Comparison of ENCODE assay signal across 24 mouse cellular contexts in genomic region chr2:35427559-35427958, GRCm38 (mm10). TPM values are rescaled to one million over a fixed set of nuclear protein-coding genes. Genes with fewer than 3 reads are reported as not detected.
DNase-seq lines count a peak whose midpoint lies in the region; ATAC-seq and TF ChIP-seq lines count a peak whose summit lies in the region.
"Had no signal": no experiment of that assay in that cellular context is flagged by ENCODE, and none has a peak within 500 bp of the region (broad histone marks: within the 10 kb centered on the region; RNA-seq: fewer than 3 reads in every experiment).

No protein-coding gene starts in this region.

- H3K9me3 ChIP-seq in kidney, embryonic 14.5 days (ENCODE audit: control insufficient read depth, low read length) = no peaks in the 10 kb centered on the region
- H3K9me3 ChIP-seq in midbrain, postnatal 0 days (ENCODE audit: low read length) = no peaks in the 10 kb centered on the region
- H3K9me3 ChIP-seq: embryonic facial prominence, embryonic 15.5 days; forebrain, embryonic 12.5 days; liver, embryonic 13.5 days had no signal

- DNase-seq in kidney, postnatal 36 days = no peak
- DNase-seq in embryo, embryonic 10 days (ENCODE audit: low spot score) = peak; percentile 55
- peak; percentile 86 for DNase-seq in heart, adult 8-10 months (ENCODE audit: low spot score)
- peak; percentile 21 for DNase-seq in heart, postnatal 4 days
- no peak for DNase-seq in midbrain, postnatal 0 days (ENCODE audit: low spot score)
- DNase-seq: cerebellum, adult 11-12 months; kidney, postnatal 25 days; layer of hippocampus, postnatal 36 days; liver, embryonic 13.5 days; right cerebral cortex, adult 18-20 months had no signal

- H3K27ac ChIP-seq in kidney, embryonic 14.5 days (ENCODE audit: low read depth, low read length) = peak overlapping the region; percentile 30; the same call in 1 of the 2 replicates
- no peak overlapping the region for H3K27ac ChIP-seq in midbrain, postnatal 0 days (ENCODE audit: low read depth, low read length)
- H3K27ac ChIP-seq: embryonic facial prominence, embryonic 15.5 days; forebrain, embryonic 12.5 days; liver, embryonic 13.5 days had no signal

- H3K4me1 ChIP-seq in kidney, embryonic 14.5 days (ENCODE audit: control insufficient read depth, insufficient read depth, low read length) = peaks cover 18% of the 10 kb centered on the region; the same call in 1 of the 2 replicates
- H3K4me1 ChIP-seq in midbrain, postnatal 0 days (ENCODE audit: insufficient read depth, low read length) = no peaks in the 10 kb centered on the region
- H3K4me1 ChIP-seq: forebrain, embryonic 12.5 days had no signal

- TF ChIP-seq CTCF in midbrain, postnatal 0 days (IDR thresholded peaks at IDR 0.05) = no peak

- 12% methylated on average over 2 of the region's 2 CpGs for WGBS in kidney, embryonic 14.5 days
- 41% methylated on average over 2 of the region's 2 CpGs for WGBS in midbrain, postnatal 0 days

- peak; percentile 53; the same call in 1 of the 2 replicates for ATAC-seq in kidney, embryonic 14.5 days (ENCODE audit: low FRiP score, low TSS enrichment)
- ATAC-seq in megakaryocyte-erythroid progenitor cell, adult 5-6 weeks (replicated peaks; ENCODE audit: low FRiP score, low TSS enrichment, poor library complexity, severe bottlenecking) = no peak
- ATAC-seq in midbrain, postnatal 0 days (ENCODE audit: low FRiP score) = no peak
- ATAC-seq: inflammation-experienced regulatory T-cells, adult 6 months; lung, postnatal 0 days had no signal

- no peaks in the 10 kb centered on the region for H3K27me3 ChIP-seq in kidney, embryonic 14.5 days (ENCODE audit: control insufficient read depth, insufficient read depth, low read length)
- no peaks in the 10 kb centered on the region for H3K27me3 ChIP-seq in midbrain, postnatal 0 days (ENCODE audit: insufficient read depth, low read length)
- H3K27me3 ChIP-seq: embryonic facial prominence, embryonic 15.5 days; forebrain, embryonic 12.5 days; liver, embryonic 13.5 days had no signal

- no peak overlapping the region for H3K4me3 ChIP-seq in kidney, embryonic 14.5 days (ENCODE audit: low read length)
- H3K4me3 ChIP-seq in midbrain, postnatal 0 days (ENCODE audit: low read depth, low read length) = no peak overlapping the region
- H3K4me3 ChIP-seq: embryonic facial prominence, embryonic 15.5 days; forebrain, embryonic 12.5 days; liver, embryonic 13.5 days had no signal

- no peaks in the 10 kb centered on the region; the same call in 1 of the 2 replicates for H3K36me3 ChIP-seq in kidney, embryonic 14.5 days (ENCODE audit: control insufficient read depth, insufficient read depth, low read length)
- H3K36me3 ChIP-seq in midbrain, postnatal 0 days (ENCODE audit: insufficient read depth, low read length) = no peaks in the 10 kb centered on the region
- H3K36me3 ChIP-seq: embryonic facial prominence, embryonic 15.5 days; forebrain, embryonic 12.5 days had no signal

- no peak overlapping the region for H3K4me2 ChIP-seq in kidney, embryonic 14.5 days (replicated peaks; ENCODE audit: low read depth, low read length)
- no peak overlapping the region for H3K4me2 ChIP-seq in midbrain, postnatal 0 days (ENCODE audit: low read depth, low read length, poor library complexity, severe bottlenecking)
- H3K4me2 ChIP-seq: embryonic facial prominence, embryonic 15.5 days; forebrain, embryonic 12.5 days; liver, embryonic 13.5 days had no signal

- no peak overlapping the region for H3K9ac ChIP-seq in kidney, embryonic 14.5 days (ENCODE audit: low read depth, low read length)
- no peak overlapping the region for H3K9ac ChIP-seq in midbrain, postnatal 0 days (replicated peaks; ENCODE audit: low read length, poor library complexity, severe bottlenecking)
- H3K9ac ChIP-seq: embryonic facial prominence, embryonic 15.5 days; forebrain, embryonic 12.5 days; liver, embryonic 13.5 days had no signal

RNA-seq across cellular contexts. Expression of gene 4930402F06Rik, which starts 30.6 kb away (rescaled TPM):
- polyA plus RNA-seq in kidney, embryonic 14.5 days (2014; fragmentation: Nextera tagmentation; extraction: Ambion mirVana) = not detected in 2 replicates
- total RNA-seq in heart, adult 8-10 months (2022) = not detected
- total RNA-seq in heart, postnatal 4 days (2021) = not detected
- total RNA-seq in megakaryocyte-erythroid progenitor cell, adult 5-6 weeks (2014; fragmentation: Nextera tagmentation) = not detected in 2 replicates
- not detected in 2 replicates for total RNA-seq in megakaryocyte-erythroid progenitor cell, adult 5-6 weeks (2017)
- total RNA-seq in midbrain, postnatal 0 days (2014; rRNA removed) = not detected in 2 replicates
- polyA plus RNA-seq in midbrain, postnatal 0 days (2015; fragmentation: Nextera tagmentation; extraction: Ambion mirVana) = not detected in 2 replicates
- total RNA-seq: adrenal gland, adult 18-20 months; ES-E14; hematopoietic stem cell, adult 5-6 weeks; layer of hippocampus, postnatal 36 days; left cerebral cortex, postnatal 36 days; megakaryocyte, adult 5-6 weeks; neutrophil, adult 5-6 weeks had no signal
- polyA plus RNA-seq: embryonic facial prominence, embryonic 15.5 days; forebrain, embryonic 12.5 days; inflammation-experienced regulatory T-cells, adult 6 months; liver, embryonic 13.5 days; lung, postnatal 0 days; spleen, adult 2 months; stomach, embryonic 16.5 days had no signal

RNA-seq across cellular contexts. Expression of gene Ggta1, which starts 35.5 kb away (rescaled TPM):
- 10.3 and 21.5 TPM in 2 replicates for polyA plus RNA-seq in kidney, embryonic 14.5 days (2014; fragmentation: Nextera tagmentation; extraction: Ambion mirVana)
- total RNA-seq in heart, adult 8-10 months (2022) = 10 to 100 TPM in 3 of 4 experiments, 1 to 10 TPM in 1; 9.9 to 18.2 (median 14.5) TPM
- 10 to 100 TPM; 21.5 to 22.3 TPM for total RNA-seq in heart, postnatal 4 days (2021)
- 8.4 and 13.4 TPM in 2 replicates for total RNA-seq in megakaryocyte-erythroid progenitor cell, adult 5-6 weeks (2014; fragmentation: Nextera tagmentation)
- 12.5 and 18.7 TPM in 2 replicates for total RNA-seq in megakaryocyte-erythroid progenitor cell, adult 5-6 weeks (2017)
- total RNA-seq in midbrain, postnatal 0 days (2014; rRNA removed) = 5.1 and 5.4 TPM in 2 replicates
- 3.8 and 3.9 TPM in 2 replicates for polyA plus RNA-seq in midbrain, postnatal 0 days (2015; fragmentation: Nextera tagmentation; extraction: Ambion mirVana)

Comparison
In these comparisons a context has a peak if more than half of its experiments do, and no peak if none do; other contexts are left out.
1. DNase-seq: peak in embryo, embryonic 10 days (single experiment), heart, adult 8-10 months (single experiment) and heart, postnatal 4 days (single experiment); none in kidney, postnatal 36 days (0 of 2) and midbrain, postnatal 0 days (single experiment).